ENCODE assay signal across 30 mouse cellular contexts in the genomic region with DNA sequence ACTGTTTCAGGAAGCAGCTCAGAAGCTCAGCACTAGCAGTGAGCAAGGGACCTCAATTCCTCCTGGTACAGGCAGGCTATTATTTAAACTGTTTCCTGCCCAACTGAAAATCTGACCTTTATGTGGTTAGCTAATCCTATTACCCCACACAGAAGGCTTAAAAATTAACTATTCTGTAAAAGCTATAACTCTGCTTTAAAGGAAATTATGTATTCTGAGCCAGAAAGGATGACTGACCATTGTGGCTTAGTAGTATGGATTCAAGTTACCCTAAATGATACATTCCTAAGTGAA. TPM values are rescaled to one million over a fixed set of nuclear protein-coding genes. Genes with fewer than 3 reads are reported as not detected.
DNase-seq lines count a peak whose midpoint lies in the region; ATAC-seq and TF ChIP-seq lines count a peak whose summit lies in the region.
"Had no signal": no experiment of that assay in that cellular context is flagged by ENCODE, and none has a peak within 500 bp of the region (broad histone marks: within the 10 kb centered on the region; RNA-seq: fewer than 3 reads in every experiment).

No protein-coding gene starts in this region.

- H3K9me3 ChIP-seq in kidney, embryonic 16.5 days (ENCODE audit: low read length), result no peaks in the 10 kb centered on the region
- H3K9me3 ChIP-seq in liver, postnatal 0 days (ENCODE audit: low read length), result no peaks in the 10 kb centered on the region
- H3K9me3 ChIP-seq in liver, embryonic 11.5 days (ENCODE audit: control insufficient read depth, low read length), result no peaks in the 10 kb centered on the region
- H3K9me3 ChIP-seq in MEL (replicated peaks; ENCODE audit: insufficient read depth, low read length), result no peaks in the 10 kb centered on the region
- H3K9me3 ChIP-seq in intestine, embryonic 15.5 days, result no peaks in the 10 kb centered on the region
- H3K9me3 ChIP-seq: forebrain, embryonic 13.5 days; hindbrain, embryonic 10.5 days; neural tube, embryonic 12.5 days had no signal

- H3K4me2 ChIP-seq in kidney, embryonic 16.5 days (replicated peaks; ENCODE audit: low read depth, low read length), result peak overlapping the region; percentile 21; the same call in 1 of the 2 replicates
- peak overlapping the region; percentile 44 for H3K4me2 ChIP-seq in liver, postnatal 0 days (ENCODE audit: low read depth, low read length)
- H3K4me2 ChIP-seq in liver, embryonic 11.5 days, result no peak overlapping the region
- H3K4me2 ChIP-seq in intestine, embryonic 15.5 days (replicated peaks), result peak overlapping the region; percentile 17; the same call in 1 of the 2 replicates
- H3K4me2 ChIP-seq: forebrain, embryonic 13.5 days; neural tube, embryonic 12.5 days had no signal

- H3K27me3 ChIP-seq in kidney, embryonic 16.5 days (ENCODE audit: insufficient read depth, low read length), result no peaks in the 10 kb centered on the region
- H3K27me3 ChIP-seq in liver, postnatal 0 days (ENCODE audit: insufficient read depth, low read length), result no peaks in the 10 kb centered on the region
- H3K27me3 ChIP-seq in liver, embryonic 11.5 days (replicated peaks; ENCODE audit: control insufficient read depth, insufficient read depth, low read length), result no peaks in the 10 kb centered on the region
- peaks cover 5 to 10% of the 10 kb centered on the region in 2 experiments for H3K27me3 ChIP-seq in MEL (ENCODE audit: control insufficient read depth in 1 of 2, insufficient read depth in 2 of 2, low read length in 2 of 2)
- H3K27me3 ChIP-seq in intestine, embryonic 15.5 days (replicated peaks), result no peaks in the 10 kb centered on the region
- H3K27me3 ChIP-seq: forebrain, embryonic 13.5 days; neural tube, embryonic 12.5 days had no signal

- 0 out of 2 replicates have a peak, but pooled peaks cover 2% of the 10 kb centered on the region for H3K36me3 ChIP-seq in kidney, embryonic 16.5 days (ENCODE audit: insufficient read depth, low read length)
- H3K36me3 ChIP-seq in liver, postnatal 0 days (replicated peaks; ENCODE audit: insufficient read depth, low read length), result no peaks in the 10 kb centered on the region
- no peaks in the 10 kb centered on the region for H3K36me3 ChIP-seq in liver, embryonic 11.5 days (ENCODE audit: control insufficient read depth, insufficient read depth, low read length)
- peaks cover 0 to 9% of the 10 kb centered on the region in 2 experiments; a peak in 2 of 4 replicates for H3K36me3 ChIP-seq in MEL (ENCODE audit: control insufficient read depth in 1 of 2, insufficient read depth in 2 of 2, low read length in 2 of 2)
- H3K36me3 ChIP-seq in intestine, embryonic 15.5 days, result no peaks in the 10 kb centered on the region
- H3K36me3 ChIP-seq: hindbrain, embryonic 10.5 days; neural tube, embryonic 12.5 days had no signal

- peaks cover 27% of the 10 kb centered on the region for H3K4me1 ChIP-seq in kidney, embryonic 16.5 days (ENCODE audit: insufficient read depth, low read length)
- peaks cover 8% of the 10 kb centered on the region for H3K4me1 ChIP-seq in liver, postnatal 0 days (ENCODE audit: insufficient read depth)
- peaks cover 8% of the 10 kb centered on the region; the same call in 1 of the 2 replicates for H3K4me1 ChIP-seq in liver, embryonic 11.5 days (replicated peaks; ENCODE audit: control insufficient read depth, insufficient read depth, low read length)
- peaks cover 4 to 6% of the 10 kb centered on the region in 2 experiments; a peak in 2 of 4 replicates for H3K4me1 ChIP-seq in MEL (ENCODE audit: control insufficient read depth in 1 of 2, insufficient read depth in 2 of 2, low read length in 2 of 2)
- H3K4me1 ChIP-seq in intestine, embryonic 15.5 days (replicated peaks), result peaks cover 10% of the 10 kb centered on the region; the same call in 1 of the 2 replicates

- no peak overlapping the region for H3K9ac ChIP-seq in kidney, embryonic 16.5 days (replicated peaks; ENCODE audit: low read length)
- no peak overlapping the region for H3K9ac ChIP-seq in liver, postnatal 0 days (replicated peaks)
- no peak overlapping the region for H3K9ac ChIP-seq in liver, embryonic 11.5 days (ENCODE audit: low read depth, low read length)
- H3K9ac ChIP-seq in MEL (ENCODE audit: control insufficient read depth, low read depth, low read length, poor library complexity, severe bottlenecking), result no peak overlapping the region
- no peak overlapping the region for H3K9ac ChIP-seq in intestine, embryonic 15.5 days
- H3K9ac ChIP-seq: forebrain, embryonic 13.5 days; neural tube, embryonic 12.5 days had no signal

- no peak for ATAC-seq in kidney, embryonic 16.5 days (ENCODE audit: low FRiP score, low TSS enrichment)
- ATAC-seq in liver, postnatal 0 days, result peak; percentile 27; the same call in 1 of the 2 replicates
- ATAC-seq in liver, embryonic 11.5 days (replicated peaks; ENCODE audit: low FRiP score), result no peak
- peak; percentile 34; the same call in 1 of the 2 replicates for ATAC-seq in intestine, embryonic 15.5 days
- ATAC-seq: forebrain, embryonic 13.5 days; hindbrain, embryonic 16.5 days had no signal

- TF ChIP-seq POLR2A in MEL (IDR thresholded peaks at IDR 0.05; ENCODE audit: control insufficient read depth in 1 of 2, insufficient read depth in 1 of 2, low read depth in 1 of 2, low read length in 2 of 2, poor library complexity in 1 of 2), result no peak

- H3K79me2 ChIP-seq in MEL (ENCODE audit: control insufficient read depth, insufficient read depth, low read length, poor library complexity), result no peaks in the 10 kb centered on the region

- peak overlapping the region; percentile 88 for H3K27ac ChIP-seq in kidney, embryonic 16.5 days (ENCODE audit: low read length)
- peak overlapping the region; percentile 69 for H3K27ac ChIP-seq in liver, postnatal 0 days (ENCODE audit: low read depth)
- H3K27ac ChIP-seq in liver, embryonic 11.5 days (ENCODE audit: low read depth, low read length), result no peak overlapping the region
- H3K27ac ChIP-seq in MEL (ENCODE audit: control insufficient read depth, low read depth, low read length), result no peak overlapping the region
- peak overlapping the region; percentile 44; the same call in 1 of the 2 replicates for H3K27ac ChIP-seq in intestine, embryonic 15.5 days
- H3K27ac ChIP-seq: forebrain, embryonic 13.5 days; neural tube, embryonic 12.5 days had no signal

- TF ChIP-seq RAD21 in MEL (IDR thresholded peaks at IDR 0.05; ENCODE audit: low read depth, low read length), result no peak

- no peak for DNase-seq in kidney, postnatal 36 days
- no peak for DNase-seq in liver, postnatal 0 days
- no peak for DNase-seq in liver, embryonic 11.5 days (ENCODE audit: low spot score)
- no peak for DNase-seq in MEL (ENCODE audit: low read depth, low spot score)
- DNase-seq in spleen, adult 12 weeks (ENCODE audit: low spot score), result no peak
- no peak for DNase-seq in cerebellum, postnatal 14 days
- DNase-seq: adrenal gland, postnatal 14 days; cerebellum, adult 8-10 months; heart, postnatal 10 days; lung, adult 2 months; retina, postnatal 1 day; right cerebral cortex, postnatal 25 days; thymus, postnatal 14 days had no signal

- no peak for TF ChIP-seq EP300 in liver, postnatal 0 days (IDR thresholded peaks at IDR 0.05; ENCODE audit: low read depth)
- TF ChIP-seq EP300 in MEL (IDR thresholded peaks at IDR 0.05; ENCODE audit: low read depth in 1 of 2, low read length in 2 of 2), result no peak

- no peak for TF ChIP-seq CTCF in liver, postnatal 0 days (IDR thresholded peaks at IDR 0.05; ENCODE audit: low read depth)
- TF ChIP-seq CTCF in MEL (IDR thresholded peaks at IDR 0.05 in 2 of 3, conservative IDR thresholded peaks at IDR 0.05 in 1 of 3; ENCODE audit: control insufficient read depth in 1 of 3, insufficient read depth in 1 of 3, low read depth in 2 of 3, low read length in 3 of 3, poor library complexity in 1 of 3, severe bottlenecking in 1 of 3), result no peak

- H3K4me3 ChIP-seq in kidney, embryonic 16.5 days (ENCODE audit: low read length), result no peak overlapping the region
- H3K4me3 ChIP-seq in liver, postnatal 0 days (ENCODE audit: low read depth, low read length), result no peak overlapping the region
- no peak overlapping the region for H3K4me3 ChIP-seq in liver, embryonic 11.5 days (ENCODE audit: low read depth, low read length)
- no peak overlapping the region for H3K4me3 ChIP-seq in MEL (ENCODE audit: control insufficient read depth in 1 of 2, insufficient read depth in 1 of 2, low read depth in 2 of 2, low read length in 2 of 2)
- no peak overlapping the region for H3K4me3 ChIP-seq in intestine, embryonic 15.5 days (replicated peaks)
- H3K4me3 ChIP-seq: forebrain, embryonic 13.5 days; hindbrain, embryonic 10.5 days; neural tube, embryonic 12.5 days had no signal

TF ChIP-seq in MEL, 35 proteins besides CTCF, POLR2A, EP300 and RAD21:
- TF ChIP-seq HCFC1 (IDR thresholded peaks at IDR 0.05; ENCODE audit: low read depth, low read length) (0 out of 2 replicates have a peak, but pooled peaks have one; percentile 4), NRF1 (IDR thresholded peaks at IDR 0.05; ENCODE audit: insufficient read depth, low read depth, low read length, poor library complexity, severe bottlenecking) (no peak)

RNA-seq across cellular contexts. Expression of a gene that starts 21.5 kb away (rescaled TPM):
- 48.1 and 48.3 TPM in 2 replicates for polyA plus RNA-seq in kidney, embryonic 16.5 days (2015; fragmentation: Nextera tagmentation; extraction: Ambion mirVana)
- polyA plus RNA-seq in liver, postnatal 0 days (2015; fragmentation: Nextera tagmentation; extraction: Ambion mirVana), result 1.3 and 1.6 TPM in 2 replicates
- polyA plus RNA-seq in liver, embryonic 11.5 days (2014; fragmentation: Nextera tagmentation; extraction: Ambion mirVana), result 0.27 and 0.31 TPM in 2 replicates
- not detected in 2 replicates for total RNA-seq in MEL (2012; rRNA removed)
- under 1 TPM in 1 of 2 experiments, not detected in 1; 0.17 TPM for polyA plus RNA-seq in MEL (2012; ENCODE audit: insufficient read depth in 1 of 2, insufficient read length in 2 of 2, low read depth in 1 of 2, low replicate concordance in 2 of 2, missing spikeins in 1 of 2)
- polyA plus RNA-seq in intestine, embryonic 15.5 days (2015; fragmentation: Nextera tagmentation; extraction: Ambion mirVana), result 16.1 and 20.9 TPM in 2 replicates
- total RNA-seq: granulocyte monocyte progenitor cell, adult 5-6 weeks; megakaryocyte, adult 5-6 weeks had no signal

RNA-seq across cellular contexts. Expression of a gene that starts 57.2 kb away (rescaled TPM):
- 0.06 TPM in 1 of 2 replicates, not detected in the other for polyA plus RNA-seq in kidney, embryonic 16.5 days (2015; fragmentation: Nextera tagmentation; extraction: Ambion mirVana)
- polyA plus RNA-seq in liver, postnatal 0 days (2015; fragmentation: Nextera tagmentation; extraction: Ambion mirVana), result not detected in 2 replicates
- not detected in 2 replicates for polyA plus RNA-seq in liver, embryonic 11.5 days (2014; fragmentation: Nextera tagmentation; extraction: Ambion mirVana)
- total RNA-seq in MEL (2012; rRNA removed), result not detected in 2 replicates
- polyA plus RNA-seq in MEL (2012; ENCODE audit: insufficient read depth in 1 of 2, insufficient read length in 2 of 2, low read depth in 1 of 2, low replicate concordance in 2 of 2, missing spikeins in 1 of 2), result not detected
- not detected in 2 replicates for polyA plus RNA-seq in intestine, embryonic 15.5 days (2015; fragmentation: Nextera tagmentation; extraction: Ambion mirVana)
- total RNA-seq: adrenal gland, postnatal 14 days; gastrocnemius, adult 8-10 months; granulocyte monocyte progenitor cell, adult 5-6 weeks; heart, postnatal 10 days; left cerebral cortex, adult 18-20 months; left cerebral cortex, postnatal 25 days; megakaryocyte, adult 5-6 weeks had no signal
- polyA plus RNA-seq: C2C12; embryonic facial prominence, embryonic 14.5 days; forebrain, embryonic 13.5 days; frontal cortex, adult 2 months; heart, embryonic 11.5 days; hindbrain, embryonic 10.5 days; hindbrain, embryonic 16.5 days; limb, embryonic 14.5 days; lung, adult 2 months; neural tube, embryonic 12.5 days; stomach, embryonic 14.5 days had no signal

Comparison
In these comparisons a context has a peak if more than half of its experiments do, and no peak if none do; other contexts are left out.
1. ATAC-seq: peak in liver, postnatal 0 days (single experiment) and intestine, embryonic 15.5 days (single experiment); none in kidney, embryonic 16.5 days (single experiment) and liver, embryonic 11.5 days (single experiment).
2. H3K27ac ChIP-seq: peak in kidney, embryonic 16.5 days (single experiment), liver, postnatal 0 days (single experiment) and intestine, embryonic 15.5 days (single experiment); none in liver, embryonic 11.5 days (single experiment) and MEL (single experiment).